Mouse (Mus musculus) MN1 (cell line): ENCODE measurements around the gene Cyp2c54.
"Not testable (repeated sequence)": the region's sequence is repeated elsewhere in the genome, so short reads cannot be mapped to it uniquely, and the experiment has no call there.

ENCODE experiments used
- DNase-seq: peaks from one replicate; pipeline ENCODE4 v3.0.0-alpha.2; 2016; ENCODE audit warnings: low spot score

The Cyp2c54 gene

DNA sequence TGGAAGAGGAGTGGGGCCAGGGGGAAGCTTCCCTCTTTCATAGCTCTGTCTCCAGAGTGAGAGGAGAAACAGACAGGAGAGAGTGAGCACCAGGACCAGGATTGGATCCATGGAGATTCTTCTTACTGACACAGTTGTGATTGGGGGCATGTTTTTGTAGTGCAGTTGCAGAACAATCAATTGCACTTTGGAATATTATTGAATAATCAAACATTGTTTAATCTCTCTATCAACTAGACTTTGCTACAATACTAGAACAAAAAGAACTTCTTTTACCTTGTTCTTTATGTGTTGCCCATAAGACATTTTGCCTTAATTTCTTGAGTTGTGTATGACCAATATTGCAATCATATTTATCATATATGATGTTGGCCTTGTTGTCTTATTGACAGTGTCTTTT lies at the start of gene Cyp2c54:
Gene Cyp2c54 (minus strand): TSS at position 127 of the 400 bp plus-strand sequence.
- no peak for DNase-seq

DNA sequence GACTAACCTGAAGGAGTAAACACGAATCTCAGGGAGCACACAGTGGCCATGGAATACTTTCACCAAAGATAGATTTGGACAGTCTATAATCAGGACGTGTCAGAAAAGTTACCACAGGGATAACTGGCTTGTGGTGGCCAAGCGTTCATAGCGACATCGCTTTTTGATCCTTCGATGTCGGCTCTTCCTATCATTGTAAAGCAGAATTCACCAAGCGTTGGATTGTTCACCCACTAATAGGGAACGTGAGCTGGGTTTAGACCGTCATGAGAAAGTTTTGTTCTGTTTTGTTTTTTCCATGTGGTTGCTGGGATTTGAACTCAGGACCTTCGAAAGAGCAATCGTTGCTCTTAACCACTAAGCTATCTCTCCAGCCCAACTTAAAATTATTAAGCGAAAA lies 46.0 kb upstream of the Cyp2c54 start:
- DNase-seq, result not testable (repeated sequence)

DNA sequence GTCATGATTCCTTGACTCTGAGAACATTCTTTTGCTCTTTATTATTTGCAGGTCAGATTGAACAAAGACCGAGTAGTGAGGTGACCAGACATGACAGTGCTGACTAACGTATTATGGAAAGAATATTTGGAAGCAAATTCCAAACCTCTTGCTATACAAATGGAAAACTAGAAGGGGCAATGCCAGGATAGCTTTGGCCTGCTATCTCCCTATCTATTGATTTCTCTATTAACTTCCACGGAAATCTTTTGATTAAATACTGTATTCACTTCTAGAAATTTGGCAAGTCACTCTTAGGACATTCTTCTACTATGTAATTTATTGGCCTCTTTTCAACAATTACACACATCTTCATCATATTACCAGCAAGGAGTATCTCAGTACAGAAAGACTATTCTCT lies 17.5 kb upstream of the Cyp2c54 start:
- no peak for DNase-seq

DNA sequence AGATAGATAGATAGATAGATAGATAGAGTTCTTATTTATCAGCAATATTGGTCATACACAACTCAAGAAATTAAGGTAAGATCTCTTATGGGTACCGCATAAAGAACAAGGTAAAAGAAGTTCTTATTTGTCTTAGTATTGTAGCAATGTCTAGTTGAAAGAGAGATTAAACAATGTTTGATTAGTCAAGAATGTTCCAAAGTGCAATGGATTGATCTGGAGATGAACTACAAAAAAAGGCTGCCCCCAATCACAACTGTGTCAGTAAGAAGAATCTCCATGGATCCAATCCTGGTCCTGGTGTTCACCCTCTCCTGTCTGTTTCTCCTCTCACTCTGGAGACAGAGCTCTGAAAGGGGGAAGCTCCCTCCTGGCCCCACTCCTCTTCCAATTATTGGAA lies 15.8 kb upstream of the Cyp2c54 start, which contains the start of gene Cyp2c50:
Gene Cyp2c50 (plus strand): TSS at position 268 of the 400 bp plus-strand sequence.
- DNase-seq, result not testable (repeated sequence)

DNA sequence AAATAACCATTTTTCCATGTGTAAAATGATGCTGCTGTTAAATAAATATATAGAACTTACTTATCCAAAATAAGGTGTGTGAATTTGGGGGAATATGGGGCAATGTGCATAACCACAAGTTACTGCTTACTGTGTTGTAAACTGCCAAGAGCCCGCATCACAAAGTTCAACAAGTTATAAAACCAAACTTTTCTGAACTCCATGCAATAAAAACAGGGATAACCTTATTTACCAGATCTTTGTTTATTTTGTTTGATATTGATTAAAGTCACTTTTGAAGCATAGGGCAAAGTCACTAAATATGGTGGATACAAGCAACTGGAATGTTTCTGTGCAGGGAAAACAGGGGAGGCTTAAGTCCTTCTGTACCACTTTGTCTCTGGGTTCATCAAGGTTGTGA lies 14.8 kb upstream of the Cyp2c54 start:
- DNase-seq, result no peak

DNA sequence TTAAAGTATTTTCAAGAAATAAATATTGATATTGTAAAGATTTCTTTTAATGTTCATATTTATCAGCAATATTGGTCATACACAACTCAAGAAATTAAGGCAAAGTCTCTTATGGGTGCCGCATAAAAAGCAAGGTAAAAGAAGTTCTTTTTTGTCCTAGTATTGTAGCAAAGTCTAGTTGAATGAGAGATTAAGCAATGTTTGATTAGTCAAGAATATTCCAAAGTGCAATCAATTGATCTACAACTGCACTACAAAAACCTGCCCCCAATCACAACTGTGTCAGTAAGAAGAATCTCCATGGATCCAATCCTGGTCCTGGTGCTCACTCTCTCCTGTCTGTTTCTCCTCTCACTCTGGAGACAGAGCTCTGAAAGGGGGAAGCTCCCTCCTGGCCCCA lies 81.5 kb downstream of the Cyp2c54 start, which contains the start of gene Cyp2c37:
Gene Cyp2c37 (plus strand): TSS at position 285 of the 400 bp plus-strand sequence.
- not testable (repeated sequence) for DNase-seq

DNA sequence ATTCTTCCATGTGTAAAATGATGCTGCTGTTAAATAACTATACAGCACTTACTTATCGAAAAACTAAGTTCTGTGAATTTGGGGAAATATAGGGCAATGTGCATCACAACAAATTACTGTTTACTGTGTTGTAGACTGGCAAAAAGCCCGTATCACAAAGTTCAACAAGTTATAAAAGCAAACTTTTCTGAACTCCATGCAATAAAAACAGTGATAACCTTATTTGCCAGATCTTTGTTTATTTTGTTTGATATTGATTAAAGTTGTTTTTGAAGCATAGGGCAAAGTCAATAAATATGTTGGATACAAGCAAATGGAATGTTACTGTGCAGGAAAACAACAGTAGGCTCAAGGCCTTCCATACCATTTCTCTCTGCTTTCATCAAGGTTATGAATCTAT lies 84.2 kb downstream of the Cyp2c54 start:
- DNase-seq, result no peak
